Mouse (Mus musculus): ENCODE measurements around the gene Slc25a24. TPM values are rescaled to one million over a fixed set of nuclear protein-coding genes. Genes with fewer than 3 reads are reported as not detected.

Slc25a24 gene
- polyA plus RNA-seq, 1 experiment, result 1.7 TPM

DNA sequence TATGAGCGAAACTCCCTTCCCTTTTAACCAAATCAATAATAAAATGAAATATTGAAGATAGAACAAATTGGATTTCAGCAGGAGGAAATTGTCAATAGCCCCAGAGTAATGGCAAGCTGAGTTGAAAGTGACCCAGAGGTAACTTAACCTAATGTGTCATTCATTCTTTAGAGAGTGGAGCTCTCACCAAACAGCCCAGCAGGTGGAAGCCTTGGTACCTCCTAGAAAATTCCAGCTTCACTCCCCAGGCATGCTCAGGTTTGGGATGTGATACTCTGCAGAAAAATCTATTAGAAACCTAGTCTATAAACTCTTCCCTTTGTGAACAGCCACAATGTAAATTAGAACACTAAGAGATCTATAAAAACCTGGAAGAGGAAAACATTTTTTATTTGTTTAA lies 76.3 kb downstream of the Slc25a24 start:
- TF ChIP-seq CTCF (IDR thresholded peaks at IDR 0.05; ENCODE audit: extremely low read depth, insufficient read depth, insufficient read length, insufficient replicate concordance) (no peak), POLR2A (IDR thresholded peaks at IDR 0.05; ENCODE audit: low read depth, low read length) (no peak)
- WGBS, result 91% methylated on average over 1 of the region's 1 CpGs
- Histone ChIP-seq H3K27me3 (ENCODE audit: control insufficient read depth, insufficient read depth, low read length) (no peaks in the 10 kb centered on the region), H3K4me3 (ENCODE audit: extremely low read depth, insufficient read depth, insufficient read length) (no peak overlapping the region), H3K36me3 (ENCODE audit: control insufficient read depth, insufficient read depth, low read length) (no peaks in the 10 kb centered on the region), H3K27ac (ENCODE audit: insufficient read depth, low read length) (no peak overlapping the region), H3K4me1 (ENCODE audit: control insufficient read depth, insufficient read depth, insufficient read length) (no peaks in the 10 kb centered on the region)
- no peak for DNase-seq (ENCODE audit: low read depth in 1 of 2, low spot score in 2 of 2)

DNA sequence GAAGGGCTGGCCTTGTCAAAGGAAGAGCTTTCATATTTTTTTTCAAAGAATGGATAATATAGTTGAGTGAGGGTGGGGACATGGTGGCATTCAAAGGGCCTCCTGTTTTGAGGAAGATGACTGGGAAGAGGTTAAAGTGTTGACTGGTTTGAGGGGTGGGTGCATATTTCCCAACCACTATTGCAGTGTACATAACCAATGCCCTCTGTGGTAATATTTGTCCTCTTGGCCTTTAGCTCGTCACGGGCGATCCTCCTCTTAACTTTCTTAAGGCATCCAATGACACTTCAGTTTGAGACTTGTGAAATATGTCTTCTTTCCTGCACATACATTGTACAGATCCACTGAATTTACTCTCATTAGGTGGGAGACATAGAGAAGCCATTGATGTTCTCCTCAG lies 89.4 kb downstream of the Slc25a24 start:
- 86% methylated on average over 3 of the region's 3 CpGs for WGBS
- no peak for TF ChIP-seq CTCF (IDR thresholded peaks at IDR 0.05; ENCODE audit: extremely low read depth, insufficient read depth, insufficient read length, insufficient replicate concordance)
- TF ChIP-seq POLR2A (IDR thresholded peaks at IDR 0.05; ENCODE audit: low read depth, low read length), result no peak

DNA sequence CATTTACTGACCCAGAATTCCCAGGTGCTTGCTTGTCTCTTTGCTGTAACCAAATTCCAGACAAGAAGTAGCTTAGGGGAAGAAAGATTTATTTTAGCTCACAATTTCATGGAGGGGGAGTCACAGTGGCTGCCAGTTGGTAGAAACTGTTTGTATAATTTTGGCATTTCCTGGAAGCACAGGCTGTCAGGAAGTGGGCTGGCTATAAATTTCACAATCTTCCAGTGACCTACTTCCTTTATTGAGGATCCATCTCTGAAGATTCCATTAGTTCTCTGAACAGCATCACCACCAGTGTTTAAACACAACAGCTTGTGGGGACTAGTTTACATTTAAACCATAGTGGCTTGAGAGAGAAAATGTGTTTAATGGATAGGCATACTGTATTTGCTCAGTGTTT lies 93.4 kb downstream of the Slc25a24 start:
- Histone ChIP-seq H3K36me3 (ENCODE audit: control insufficient read depth, insufficient read depth, low read length) (no peaks in the 10 kb centered on the region), H3K27me3 (ENCODE audit: control insufficient read depth, insufficient read depth, low read length) (no peaks in the 10 kb centered on the region), H3K4me3 (ENCODE audit: extremely low read depth, insufficient read depth, insufficient read length) (no peak overlapping the region), H3K4me1 (ENCODE audit: control insufficient read depth, insufficient read depth, insufficient read length) (no peaks in the 10 kb centered on the region), H3K27ac (ENCODE audit: insufficient read depth, low read length) (no peak overlapping the region)
- no peak for DNase-seq (ENCODE audit: low read depth in 1 of 2, low spot score in 2 of 2)
- TF ChIP-seq POLR2A (IDR thresholded peaks at IDR 0.05; ENCODE audit: low read depth, low read length), result no peak
- no peak for TF ChIP-seq CTCF (IDR thresholded peaks at IDR 0.05; ENCODE audit: extremely low read depth, insufficient read depth, insufficient read length, insufficient replicate concordance)

More for the DNA sequence above, 89.4 kb downstream of the Slc25a24 start:
- Histone ChIP-seq H3K36me3 (ENCODE audit: control insufficient read depth, insufficient read depth, low read length) (no peaks in the 10 kb centered on the region), H3K27me3 (ENCODE audit: control insufficient read depth, insufficient read depth, low read length) (no peaks in the 10 kb centered on the region), H3K4me3 (ENCODE audit: extremely low read depth, insufficient read depth, insufficient read length) (no peak overlapping the region), H3K4me1 (ENCODE audit: control insufficient read depth, insufficient read depth, insufficient read length) (no peaks in the 10 kb centered on the region), H3K27ac (ENCODE audit: insufficient read depth, low read length) (no peak overlapping the region)
- no peak for DNase-seq (ENCODE audit: low read depth in 1 of 2, low spot score in 2 of 2)

Other genes with a start within 250 kb of the Slc25a24 start
- gene Fndc7, start 233.1 kb upstream of the Slc25a24 start, polyA plus RNA-seq (2012; rRNA removed), result 1.7 and 2.0 TPM in 2 replicates
- 61.4 and 111 TPM in 2 replicates for gene Prpf38b, start 211.4 kb upstream of the Slc25a24 start, polyA plus RNA-seq (2012; rRNA removed)
- gene Henmt1, start 183.3 kb upstream of the Slc25a24 start, polyA plus RNA-seq (2012; rRNA removed), result 0.33 and 0.54 TPM in 2 replicates
- not detected in 2 replicates for gene Gm9857, start 182.7 kb upstream of the Slc25a24 start, polyA plus RNA-seq (2012; rRNA removed)
- gene Fam102b, start 95.5 kb upstream of the Slc25a24 start, polyA plus RNA-seq (2012; rRNA removed), result 1.8 and 2.5 TPM in 2 replicates
- not detected in 2 replicates for gene Slc25a54, start 42.7 kb upstream of the Slc25a24 start, polyA plus RNA-seq (2012; rRNA removed)
- 1.7 and 2.5 TPM in 2 replicates for gene Vav3, start 217.5 kb downstream of the Slc25a24 start, polyA plus RNA-seq (2012; rRNA removed)

Measured in spleen, adult 2 months (tissue).